Comparison of ENCODE assay signal across 27 mouse cellular contexts in the genomic region with DNA sequence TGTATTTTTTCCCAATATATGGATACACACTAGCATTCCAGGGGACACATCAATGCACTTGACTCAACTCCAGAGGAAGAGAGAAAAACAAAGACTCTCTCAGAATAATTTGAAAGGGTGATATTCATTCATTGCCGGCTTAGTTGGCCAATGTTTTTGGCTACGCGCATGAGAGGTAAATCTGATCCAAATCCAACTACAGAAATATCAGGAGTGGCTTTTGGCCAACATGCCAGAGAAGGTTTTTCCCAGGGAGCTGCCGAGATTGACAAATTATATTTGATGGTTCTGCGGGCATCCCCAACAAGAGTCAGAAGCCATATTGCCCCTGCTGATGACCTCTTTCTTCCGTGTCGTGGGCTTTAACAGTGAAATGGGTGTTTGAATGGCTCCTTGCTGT.
"Had no signal": no experiment of that assay in that cellular context is flagged by ENCODE, and none has a peak within 500 bp of the region (broad histone marks: within the 10 kb centered on the region; RNA-seq: fewer than 3 reads in every experiment).

No protein-coding gene starts in this region.

- H3K4me2 ChIP-seq: heart, embryonic 11.5 days; heart, embryonic 13.5 days; heart, embryonic 15.5 days; hindbrain, embryonic 13.5 days; hindbrain, embryonic 15.5 days; kidney, embryonic 15.5 days; limb, embryonic 13.5 days; limb, embryonic 15.5 days; liver, embryonic 12.5 days had no signal

- H3K9me3 ChIP-seq: heart, embryonic 13.5 days; heart, embryonic 15.5 days; hindbrain, embryonic 13.5 days; hindbrain, embryonic 15.5 days; kidney, embryonic 15.5 days; limb, embryonic 13.5 days; limb, embryonic 15.5 days; liver, embryonic 12.5 days had no signal

- H3K27ac ChIP-seq: heart, adult 2 months; heart, embryonic 13.5 days; heart, embryonic 15.5 days; hindbrain, embryonic 13.5 days; hindbrain, embryonic 15.5 days; hindbrain, postnatal 0 days; kidney, embryonic 15.5 days; kidney, postnatal 0 days; limb, embryonic 13.5 days; limb, embryonic 15.5 days; liver, embryonic 12.5 days; liver, embryonic 14.5 days had no signal

- H3K27me3 ChIP-seq: heart, embryonic 13.5 days; heart, embryonic 15.5 days; hindbrain, embryonic 13.5 days; hindbrain, embryonic 15.5 days; kidney, embryonic 15.5 days; limb, embryonic 13.5 days; limb, embryonic 15.5 days; liver, embryonic 12.5 days had no signal

- H3K4me3 ChIP-seq: heart, adult 2 months; heart, embryonic 13.5 days; heart, embryonic 15.5 days; hindbrain, embryonic 13.5 days; hindbrain, embryonic 15.5 days; kidney, embryonic 15.5 days; limb, embryonic 13.5 days; limb, embryonic 15.5 days; liver, embryonic 12.5 days had no signal

- ATAC-seq: hindbrain, postnatal 0 days; intestine, embryonic 16.5 days; liver, embryonic 12.5 days had no signal

- H3K4me1 ChIP-seq: heart, embryonic 13.5 days; heart, embryonic 15.5 days; hindbrain, embryonic 13.5 days; hindbrain, embryonic 15.5 days; kidney, embryonic 15.5 days; limb, embryonic 13.5 days; limb, embryonic 15.5 days; liver, embryonic 12.5 days had no signal

- H3K9ac ChIP-seq: heart, embryonic 13.5 days; heart, embryonic 15.5 days; hindbrain, embryonic 13.5 days; hindbrain, embryonic 15.5 days; kidney, embryonic 15.5 days; limb, embryonic 13.5 days; limb, embryonic 15.5 days; liver, embryonic 12.5 days; liver, embryonic 14.5 days had no signal

- H3K36me3 ChIP-seq: heart, embryonic 13.5 days; heart, embryonic 15.5 days; hindbrain, embryonic 13.5 days; hindbrain, embryonic 15.5 days; kidney, embryonic 15.5 days; limb, embryonic 13.5 days; limb, embryonic 15.5 days; liver, embryonic 12.5 days had no signal

- DNase-seq: gastrocnemius, postnatal 14 days; gastrocnemius, postnatal 36 days; heart, adult 11 months; heart, adult 2 months; heart, postnatal 14 days; heart, postnatal 36 days; kidney, adult 11 months; kidney, adult 2 months; kidney, adult 9 months; kidney, postnatal 14 days; kidney, postnatal 36 days; layer of hippocampus, adult 9-11 months; layer of hippocampus, postnatal 36 days; left cerebral cortex, postnatal 4 days had no signal
